Mouse (Mus musculus): ENCODE measurements around the gene Tnc.

DNA sequence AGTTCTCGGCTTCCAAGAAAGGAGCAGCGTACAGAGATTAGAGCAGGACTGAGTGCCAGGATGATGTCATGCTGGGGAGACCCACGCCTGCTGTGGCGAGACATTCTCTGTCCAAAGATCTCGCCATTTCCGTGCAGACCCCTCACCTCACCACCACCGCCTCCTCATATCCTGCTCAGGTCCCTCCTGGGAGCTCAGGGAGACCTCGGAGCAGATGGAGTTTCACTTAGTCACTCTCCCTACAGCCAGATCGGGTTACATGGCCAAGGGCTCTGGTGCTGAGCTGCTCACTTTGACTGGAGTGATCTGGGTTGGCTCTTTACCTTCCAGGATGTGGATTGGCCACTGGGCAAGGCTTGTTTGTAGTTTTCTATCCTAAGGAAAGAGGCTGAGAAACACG, 18.5 kb upstream of the Tnc start:
- TF ChIP-seq POLR2A (IDR thresholded peaks at IDR 0.05; ENCODE audit: low read depth, low read length) (no peak), CTCF (IDR thresholded peaks at IDR 0.05; ENCODE audit: borderline replicate concordance, insufficient read depth, low read length) (no peak)

Data from embryonic fibroblast, embryonic 13.5 days (primary cell).